Mouse (Mus musculus) embryo, embryonic 11.5 days (tissue): ENCODE measurements at regions not wholly inside any gene's neighbourhood (a gene's known extent, or its start where the extent isn't known, plus 50 kb on each side); places are given as distances from the start of the nearest gene placed in this dataset.

Experiments used
- DNase-seq: peaks from one replicate; pipeline ENCODE4 v3.0.0-alpha.2; 2012; ENCODE audit warnings: low read depth, low spot score

- DNase-seq = no peak
Observed at GRCm38 (mm10) chr13:28461281-28461680, 204.0 kb downstream of the Gm11361 start.

- DNase-seq = no peak
Observed at GRCm38 (mm10) chr13:28457403-28457802, 200.1 kb downstream of the Gm11361 start.

DNA sequence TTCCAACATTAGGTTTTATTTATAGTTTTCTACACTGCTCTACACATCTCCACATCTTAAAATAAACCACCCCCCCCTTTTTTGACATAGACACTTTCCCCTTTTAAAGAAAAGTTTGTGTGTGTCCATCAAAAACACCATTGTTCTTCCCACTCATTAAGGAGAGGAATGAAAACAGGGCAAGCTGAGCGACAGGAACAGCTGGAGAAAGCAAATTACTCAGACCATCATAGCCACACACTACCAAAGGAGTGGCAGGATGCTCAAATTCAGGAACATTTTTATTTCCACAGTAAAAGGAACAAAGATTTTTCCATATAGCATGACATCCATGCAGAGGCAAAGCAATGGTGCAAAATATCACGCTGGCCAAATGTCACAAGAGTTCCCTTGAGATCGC is 198.6 kb downstream of the Gm11361 start:
- DNase-seq = no peak

GRCm38 (mm10) chr13:28455016-28455415 is 197.7 kb downstream of the Gm11361 start:
- DNase-seq = no peak

DNA sequence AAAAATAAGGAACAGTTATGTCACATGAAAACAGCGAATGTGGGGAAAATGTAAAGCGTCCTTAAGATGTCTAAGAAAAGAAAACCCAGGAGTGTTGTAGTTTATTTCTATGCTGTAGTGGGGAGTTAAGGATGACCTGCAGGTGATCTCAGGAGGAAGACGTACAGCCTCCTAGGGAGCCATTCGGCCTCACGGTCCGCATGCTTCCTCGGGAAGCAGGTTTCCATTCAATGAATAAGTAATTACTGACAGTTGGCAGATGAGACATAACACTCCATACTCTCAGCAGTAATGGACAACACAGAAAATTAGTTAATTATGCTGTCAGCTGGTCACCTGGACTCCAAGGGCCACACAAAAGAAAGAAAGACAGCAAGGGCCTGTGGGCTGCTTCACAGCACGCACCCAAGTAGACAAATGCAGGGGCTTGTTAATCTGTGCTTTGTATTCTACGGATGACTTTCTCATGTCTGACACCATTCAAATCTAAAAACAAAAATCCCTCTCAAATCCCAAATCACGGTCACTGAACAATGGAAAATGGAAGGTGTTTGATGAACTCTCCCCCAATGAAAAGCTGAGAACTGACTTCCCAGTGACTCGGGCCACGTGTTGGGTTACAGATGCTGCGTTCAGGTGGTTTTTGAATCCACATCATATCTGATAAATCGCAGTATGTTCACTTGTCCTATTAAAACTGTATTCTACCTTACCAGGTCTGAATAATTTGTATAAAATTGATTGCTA is 193.5 kb downstream of the Gm11361 start:
- DNase-seq = no peak

DNA sequence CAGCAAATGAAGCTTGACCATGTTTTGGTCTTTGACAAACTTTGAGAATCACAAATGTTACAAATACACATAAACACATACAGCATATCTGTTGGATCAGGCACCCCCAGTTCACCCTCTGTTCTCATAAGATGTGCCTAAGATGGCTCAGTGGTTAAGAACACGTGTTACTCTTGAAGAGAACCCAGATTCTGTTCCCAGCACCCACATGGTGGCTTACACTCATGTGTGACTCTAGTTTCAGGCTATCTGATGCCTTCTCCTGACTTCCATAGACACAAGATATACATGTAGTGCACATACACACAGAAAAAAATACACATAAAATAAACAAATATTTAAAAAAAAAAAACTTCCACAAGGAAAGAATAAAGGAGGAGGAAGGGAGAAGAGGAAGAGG is 191.7 kb downstream of the Gm11361 start:
- no peak for DNase-seq

- no peak for DNase-seq
Observed at GRCm38 (mm10) chr13:28442250-28442649, 184.9 kb downstream of the Gm11361 start.

GRCm38 (mm10) chr13:28433445-28433844 is 176.1 kb downstream of the Gm11361 start:
- DNase-seq = no peak

DNA sequence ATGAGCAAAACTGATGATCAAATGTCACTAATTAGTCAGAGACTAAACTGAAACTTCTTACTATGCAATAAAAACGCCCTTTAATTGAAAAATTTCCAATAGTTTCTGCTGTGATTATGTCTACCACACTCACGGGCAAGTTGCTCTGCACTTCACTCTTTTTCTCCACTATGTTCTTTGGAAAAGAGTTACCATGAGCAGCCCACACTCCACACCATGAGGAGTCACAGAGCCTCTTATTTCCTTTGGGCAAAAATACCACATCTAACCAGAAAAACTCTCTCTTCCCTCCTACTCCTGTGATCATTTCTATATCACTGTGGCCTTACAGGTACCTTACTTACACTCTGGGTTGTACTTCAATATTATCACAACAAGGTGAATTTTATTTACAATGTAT is 174.7 kb downstream of the Gm11361 start:
- DNase-seq = no peak

DNA sequence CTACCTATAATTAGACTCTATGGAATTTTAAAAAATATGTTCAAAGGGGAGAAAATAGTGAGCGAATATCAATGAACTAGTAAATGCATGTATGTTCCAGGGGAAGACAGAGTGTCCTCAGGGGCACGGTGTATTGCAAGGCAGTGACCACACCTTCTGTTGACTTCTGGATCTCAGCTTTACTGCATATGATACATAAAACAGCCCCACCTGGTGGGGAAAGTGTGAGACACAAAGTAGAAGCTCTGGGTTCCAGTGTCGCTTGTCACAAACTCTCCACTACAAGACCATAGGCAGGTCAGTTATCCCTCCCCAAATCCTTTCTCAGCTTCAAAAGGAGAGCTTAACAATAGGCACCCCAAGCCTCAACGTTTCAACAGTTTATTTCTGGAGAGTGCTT is 168.8 kb downstream of the Gm11361 start:
- DNase-seq = no peak

DNA sequence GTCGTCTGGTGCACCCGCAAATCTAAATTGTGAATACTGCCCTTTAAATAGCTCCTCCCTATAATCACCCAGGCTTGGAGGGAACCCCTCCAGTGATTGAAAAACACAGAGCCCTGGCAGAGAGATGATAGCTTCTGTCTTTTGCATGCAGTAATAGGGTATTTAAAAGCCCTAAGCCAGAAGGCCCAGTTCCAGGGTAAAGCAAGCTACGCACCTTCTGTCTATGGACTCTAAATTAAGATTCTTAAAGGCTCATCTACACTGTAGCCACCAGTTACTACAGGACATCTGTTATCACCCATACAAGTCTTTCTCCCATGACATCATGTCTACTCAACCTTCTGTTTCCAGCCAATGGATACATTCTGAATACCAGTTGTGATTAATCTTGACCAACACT is 167.8 kb downstream of the Gm11361 start:
- DNase-seq = no peak

DNA sequence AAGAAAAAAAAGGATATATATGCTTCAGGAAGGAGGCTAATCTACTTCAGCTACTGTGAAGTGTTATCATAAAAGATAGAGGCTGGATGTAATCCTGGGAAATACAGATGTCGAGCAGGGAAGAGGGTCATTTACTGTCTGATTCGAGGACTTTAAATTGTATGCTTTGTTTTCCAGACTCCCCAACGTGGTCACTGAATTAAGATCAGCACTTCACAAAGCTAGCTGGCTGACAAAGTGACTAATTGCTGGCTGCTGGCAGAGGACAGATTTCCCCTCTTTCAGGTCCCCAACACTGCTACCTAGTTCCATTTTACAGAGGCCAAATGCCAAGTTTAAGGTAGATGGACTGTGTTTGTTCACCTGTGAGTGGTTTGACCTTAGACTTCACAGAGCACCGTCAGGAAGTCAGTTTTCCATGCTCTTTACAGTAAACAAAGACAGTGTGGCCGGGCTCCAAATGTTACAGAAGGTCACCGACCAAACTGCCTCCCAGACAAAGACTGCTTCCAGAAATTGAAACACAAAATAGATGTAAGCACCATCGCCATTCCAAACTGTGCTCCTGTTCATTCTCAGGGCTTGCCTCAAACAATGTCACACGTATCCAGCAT is 167.2 kb downstream of the Gm11361 start:
- DNase-seq = no peak

- DNase-seq = no peak
Observed at GRCm38 (mm10) chr13:28421309-28421708, 164.0 kb downstream of the Gm11361 start.

DNA sequence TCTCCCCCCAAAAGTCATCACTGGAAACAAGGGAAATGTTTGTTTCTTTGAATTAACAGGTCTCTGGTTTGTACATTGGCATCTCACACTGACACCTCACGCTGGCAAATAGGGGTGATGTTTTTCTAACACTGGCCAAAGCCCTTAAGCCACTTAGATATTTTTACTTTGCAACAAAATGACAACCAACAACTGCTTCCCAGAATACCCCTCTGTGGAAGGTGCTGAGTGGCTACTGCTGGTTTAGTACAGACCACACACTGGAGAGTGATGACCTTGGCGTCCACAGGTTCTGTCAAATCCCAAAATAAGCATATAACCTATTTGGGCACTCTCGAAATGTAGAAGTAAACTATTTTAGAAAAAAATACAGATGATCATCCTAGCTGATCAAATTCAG is 163.3 kb downstream of the Gm11361 start:
- DNase-seq = no peak

- no peak for DNase-seq
Observed at GRCm38 (mm10) chr13:28419950-28420381, 162.6 kb downstream of the Gm11361 start.

GRCm38 (mm10) chr13:28418936-28419681 is 161.8 kb downstream of the Gm11361 start:
- DNase-seq = no peak

DNA sequence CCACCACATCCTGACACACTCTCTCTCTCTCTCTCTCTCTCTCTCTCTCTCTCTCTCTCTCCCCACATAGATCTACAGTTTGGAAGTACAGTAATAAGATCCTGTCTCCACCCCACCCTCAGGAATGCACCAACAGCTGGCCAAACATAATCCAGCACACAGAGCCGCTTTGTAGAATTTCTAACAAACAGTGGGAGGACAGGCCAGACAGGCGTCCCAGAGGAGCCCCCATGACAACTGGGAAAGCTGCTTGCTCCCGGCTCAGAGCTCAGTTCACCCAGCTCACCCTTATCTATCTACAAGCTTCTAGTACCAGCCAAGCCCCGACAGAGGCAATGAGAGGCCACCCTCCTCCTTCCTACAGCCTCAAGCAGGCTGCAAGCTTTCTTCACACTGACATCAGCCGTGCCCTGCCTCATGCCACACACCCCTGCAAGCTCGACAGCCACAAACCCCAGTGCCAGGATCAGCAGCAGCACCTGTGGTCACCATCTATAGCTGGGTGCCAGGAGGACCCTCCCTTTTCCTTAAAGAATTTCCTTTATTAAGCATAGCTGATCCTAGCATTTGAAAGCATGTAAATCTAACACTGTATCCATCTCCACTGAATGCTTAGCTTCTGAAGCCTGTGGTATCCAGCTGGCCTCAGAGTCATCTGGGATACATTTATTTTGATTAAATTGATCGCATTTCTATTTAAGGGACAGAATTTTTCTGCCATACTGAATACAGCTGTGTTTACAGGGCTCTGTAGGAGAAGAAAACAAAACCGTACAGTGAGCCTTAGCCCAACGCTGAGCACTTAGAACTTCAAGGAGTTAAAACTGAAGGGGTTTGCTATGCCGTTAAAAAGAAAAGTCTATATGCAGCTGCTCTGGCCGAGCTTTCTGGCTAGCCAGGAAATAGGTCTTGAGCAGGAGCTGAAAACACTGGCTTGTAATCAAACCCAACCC is 160.9 kb downstream of the Gm11361 start:
- DNase-seq = peak; percentile 64

GRCm38 (mm10) chr13:28417431-28417928 is 160.2 kb downstream of the Gm11361 start:
- DNase-seq = no peak

- DNase-seq = no peak
Observed at GRCm38 (mm10) chr13:28416887-28417286, 159.6 kb downstream of the Gm11361 start.

DNA sequence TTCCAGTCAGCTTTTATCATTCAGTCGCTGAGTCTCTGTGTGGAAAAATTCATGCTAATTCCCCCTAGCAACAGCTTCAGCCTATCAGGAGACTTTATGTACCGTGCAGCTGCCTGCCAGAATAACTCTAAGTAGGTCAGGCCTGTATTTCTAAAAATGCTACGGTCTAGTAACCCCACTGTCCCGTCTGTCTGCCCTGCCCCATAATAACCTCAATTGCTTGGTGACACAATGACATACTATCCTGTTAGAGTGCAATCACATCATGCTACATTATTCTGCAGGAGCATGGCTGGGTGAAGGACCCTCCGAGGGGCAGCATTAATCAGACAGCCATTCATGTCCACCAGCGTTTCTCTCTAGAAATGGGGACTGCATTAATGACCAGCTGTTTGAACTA is 158.9 kb downstream of the Gm11361 start:
- DNase-seq = peak; percentile 50

GRCm38 (mm10) chr13:28415769-28416168 is 158.4 kb downstream of the Gm11361 start:
- no peak for DNase-seq
